Mouse (Mus musculus) lung, postnatal 0 days (tissue): ENCODE data around the gene Usp6nl.

ENCODE experiments used
- CTCF ChIP-seq: IDR thresholded peaks from 2 replicates; pipeline ENCODE4 v1.5.1; 2016; ENCODE audit warnings: antibody characterized with exemption, mild to moderate bottlenecking
- EP300 ChIP-seq: IDR thresholded peaks from 2 replicates; pipeline ENCODE4 v1.6.1; 2016; ENCODE audit warnings: antibody characterized with exemption, mild to moderate bottlenecking, control low read depth

DNA sequence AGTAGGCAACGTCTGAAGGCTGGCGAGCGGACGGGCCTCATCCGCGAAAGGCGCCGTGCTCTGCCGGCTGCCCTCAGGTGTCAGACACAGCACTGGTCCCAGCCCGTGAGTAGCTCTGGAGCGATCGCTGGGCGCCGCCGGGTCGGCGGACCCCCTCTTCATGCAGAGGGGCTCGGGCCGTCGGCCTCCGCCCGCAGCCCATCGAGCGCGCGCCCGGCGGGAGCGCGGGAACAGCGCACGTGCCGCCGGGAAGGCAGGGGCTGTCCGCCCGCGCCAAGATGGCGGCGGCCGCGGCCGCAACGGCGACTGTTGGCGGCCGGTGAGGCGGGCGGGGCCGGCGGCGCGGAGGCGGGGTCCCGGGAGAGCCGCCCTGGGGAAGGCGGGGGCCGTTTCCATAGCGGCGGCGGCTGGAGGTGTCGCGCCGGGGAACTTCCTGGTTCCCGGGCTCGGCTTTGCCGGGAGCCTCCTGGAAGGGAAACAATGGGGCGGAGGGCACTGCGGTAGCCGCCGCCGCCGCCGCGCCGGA lies at the start of gene Usp6nl:
- no peak for TF ChIP-seq CTCF
- no peak for TF ChIP-seq EP300
